In the genomic region with DNA sequence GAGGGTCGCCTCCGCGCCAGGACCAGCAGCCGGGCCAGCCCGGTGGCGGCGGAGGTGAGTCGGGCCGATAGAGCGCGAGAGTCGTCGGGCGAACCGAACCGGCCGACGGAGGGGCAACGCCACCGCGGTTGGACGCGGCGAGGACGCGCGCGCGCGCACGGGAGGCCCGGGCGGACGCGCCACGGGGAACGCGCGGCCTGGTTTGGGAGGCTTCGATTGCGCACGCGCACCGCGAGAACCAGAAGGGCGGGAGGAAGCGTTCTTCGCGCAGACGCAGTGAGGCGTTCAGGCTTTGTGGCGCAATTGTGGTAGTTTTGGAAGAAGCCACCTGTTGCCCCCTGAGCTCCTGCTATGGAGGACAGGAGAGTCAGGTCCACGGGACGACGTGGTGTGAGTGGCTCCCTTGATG, we compare ENCODE assay signal across 8 mouse cellular contexts. TPM values are rescaled to one million over a fixed set of nuclear protein-coding genes. Genes with fewer than 3 reads are reported as not detected.
DNase-seq lines count a peak whose midpoint lies in the region; ATAC-seq and TF ChIP-seq lines count a peak whose summit lies in the region.

No protein-coding gene starts in this region.

- TF ChIP-seq EP300 in liver, postnatal 0 days (IDR thresholded peaks at IDR 0.05; ENCODE audit: low read depth), result no peak

- H3K4me1 ChIP-seq in E14TG2a.4 (replicated peaks; ENCODE audit: low read depth, low read length), result peaks cover 55% of the 10 kb centered on the region
- peaks cover 38% of the 10 kb centered on the region for H3K4me1 ChIP-seq in forebrain, embryonic 13.5 days
- H3K4me1 ChIP-seq in liver, postnatal 0 days (ENCODE audit: insufficient read depth), result peaks cover 27% of the 10 kb centered on the region
- peaks cover 39% of the 10 kb centered on the region for H3K4me1 ChIP-seq in neural tube, embryonic 13.5 days (replicated peaks)

- ATAC-seq in forebrain, embryonic 13.5 days, result no peak
- peak; percentile 20 for ATAC-seq in liver, postnatal 0 days
- ATAC-seq in neural tube, embryonic 13.5 days (ENCODE audit: low read depth), result peak; percentile 0; the same call in 1 of the 2 replicates

- intact Hi-C loops in heart, postnatal 10 days (cut with DNase I), result loop anchor here (2.0 kb wide), 1 partner anchor 34 kb away; the partner anchor contains the start of gene Rasgrp2

- TF ChIP-seq CTCF in E14TG2a.4 (conservative IDR thresholded peaks at IDR 0.05; ENCODE audit: low read length), result no peak
- no peak for TF ChIP-seq CTCF in liver, postnatal 0 days (IDR thresholded peaks at IDR 0.05; ENCODE audit: low read depth)

- H3K9ac ChIP-seq in forebrain, embryonic 13.5 days, result peak overlapping the region; percentile 99
- H3K9ac ChIP-seq in liver, postnatal 0 days (replicated peaks), result peak overlapping the region; percentile 93
- peak overlapping the region; percentile 98 for H3K9ac ChIP-seq in neural tube, embryonic 13.5 days

- H3K36me3 ChIP-seq in E14TG2a.4 (ENCODE audit: insufficient read depth, low read length), result peaks cover 68% of the 10 kb centered on the region
- peaks cover 45% of the 10 kb centered on the region for H3K36me3 ChIP-seq in forebrain, embryonic 13.5 days (ENCODE audit: poor library complexity, severe bottlenecking)
- peaks cover 49% of the 10 kb centered on the region for H3K36me3 ChIP-seq in liver, postnatal 0 days (replicated peaks; ENCODE audit: insufficient read depth, low read length)
- peaks cover 47% of the 10 kb centered on the region for H3K36me3 ChIP-seq in neural tube, embryonic 13.5 days

- no peaks in the 10 kb centered on the region for H3K9me3 ChIP-seq in E14TG2a.4 (ENCODE audit: low read length)
- H3K9me3 ChIP-seq in forebrain, embryonic 13.5 days (replicated peaks), result no peaks in the 10 kb centered on the region
- no peaks in the 10 kb centered on the region for H3K9me3 ChIP-seq in liver, postnatal 0 days (ENCODE audit: low read length)
- no peaks in the 10 kb centered on the region for H3K9me3 ChIP-seq in neural tube, embryonic 13.5 days

- H3K4me3 ChIP-seq in E14TG2a.4 (replicated peaks; ENCODE audit: low read length), result peak overlapping the region; percentile 99
- peak overlapping the region; percentile 98 for H3K4me3 ChIP-seq in forebrain, embryonic 13.5 days
- H3K4me3 ChIP-seq in liver, postnatal 0 days (ENCODE audit: low read depth, low read length), result peak overlapping the region; percentile 85
- H3K4me3 ChIP-seq in neural tube, embryonic 13.5 days, result peak overlapping the region; percentile 99

- H3K27me3 ChIP-seq in E14TG2a.4 (ENCODE audit: insufficient read depth, low read length), result no peaks in the 10 kb centered on the region
- H3K27me3 ChIP-seq in forebrain, embryonic 13.5 days, result no peaks in the 10 kb centered on the region
- H3K27me3 ChIP-seq in liver, postnatal 0 days (ENCODE audit: insufficient read depth, low read length), result no peaks in the 10 kb centered on the region
- no peaks in the 10 kb centered on the region for H3K27me3 ChIP-seq in neural tube, embryonic 13.5 days

- peak; percentile 87 for DNase-seq in c-Kit-positive CD71-positive TER-119-positive erythroid progenitor cells, embryonic 14.5 days (ENCODE audit: low spot score)
- peak; percentile 94 to 96 for DNase-seq in heart, postnatal 10 days
- DNase-seq in layer of hippocampus, adult 11-12 months (ENCODE audit: low spot score), result peak; percentile 91
- peak; percentile 94 for DNase-seq in liver, postnatal 0 days
- DNase-seq in telencephalon, adult 2 months (ENCODE audit: low read depth, low spot score), result peak; percentile 71

- WGBS in forebrain, embryonic 13.5 days, result under 1% methylated on average over 55 of the region's 55 CpGs
- WGBS in liver, postnatal 0 days (ENCODE audit: insufficient replicate concordance), result 1% methylated on average over 28 of the region's 55 CpGs
- WGBS in neural tube, embryonic 13.5 days, result 1% methylated on average over 55 of the region's 55 CpGs

- peak overlapping the region; percentile 99 for H3K27ac ChIP-seq in forebrain, embryonic 13.5 days
- peak overlapping the region; percentile 99 for H3K27ac ChIP-seq in liver, postnatal 0 days (ENCODE audit: low read depth)
- H3K27ac ChIP-seq in neural tube, embryonic 13.5 days (replicated peaks), result peak overlapping the region; percentile 99

- H3K4me2 ChIP-seq in forebrain, embryonic 13.5 days, result peak overlapping the region; percentile 93
- peak overlapping the region; percentile 88 for H3K4me2 ChIP-seq in liver, postnatal 0 days (ENCODE audit: low read depth, low read length)
- H3K4me2 ChIP-seq in neural tube, embryonic 13.5 days, result peak overlapping the region; percentile 87

RNA-seq across cellular contexts. Expression of gene Sf1, which starts 0.8 kb away (rescaled TPM):
- polyA plus RNA-seq in forebrain, embryonic 13.5 days (2015; fragmentation: Nextera tagmentation; extraction: Ambion mirVana), result 134 and 139 TPM in 2 replicates
- total RNA-seq in heart, postnatal 10 days (2021), result 100 to 1,000 TPM; 118 to 143 TPM
- polyA plus RNA-seq in liver, postnatal 0 days (2015; fragmentation: Nextera tagmentation; extraction: Ambion mirVana), result 34.6 and 35.7 TPM in 2 replicates
- polyA plus RNA-seq in neural tube, embryonic 13.5 days (2015; fragmentation: Nextera tagmentation; extraction: Ambion mirVana), result 107 and 119 TPM in 2 replicates

RNA-seq across cellular contexts. Expression of gene Pygm, which starts 19.9 kb away (rescaled TPM):
- 2.0 and 2.1 TPM in 2 replicates for polyA plus RNA-seq in forebrain, embryonic 13.5 days (2015; fragmentation: Nextera tagmentation; extraction: Ambion mirVana)
- 100 to 1,000 TPM; 622 to 693 TPM for total RNA-seq in heart, postnatal 10 days (2021)
- polyA plus RNA-seq in liver, postnatal 0 days (2015; fragmentation: Nextera tagmentation; extraction: Ambion mirVana), result 2.5 and 8.9 TPM in 2 replicates
- 5.7 and 6.3 TPM in 2 replicates for polyA plus RNA-seq in neural tube, embryonic 13.5 days (2015; fragmentation: Nextera tagmentation; extraction: Ambion mirVana)

RNA-seq across cellular contexts. Expression of gene Map4k2, which starts 23.4 kb away (rescaled TPM):
- 11.3 and 15.4 TPM in 2 replicates for polyA plus RNA-seq in forebrain, embryonic 13.5 days (2015; fragmentation: Nextera tagmentation; extraction: Ambion mirVana)
- 10 to 100 TPM; 52.3 to 52.4 TPM for total RNA-seq in heart, postnatal 10 days (2021)
- polyA plus RNA-seq in liver, postnatal 0 days (2015; fragmentation: Nextera tagmentation; extraction: Ambion mirVana), result 5.6 and 5.7 TPM in 2 replicates
- 13.5 and 17.0 TPM in 2 replicates for polyA plus RNA-seq in neural tube, embryonic 13.5 days (2015; fragmentation: Nextera tagmentation; extraction: Ambion mirVana)

RNA-seq across cellular contexts. Expression of gene Men1, which starts 29.5 kb away (rescaled TPM):
- 83.8 and 92.4 TPM in 2 replicates for polyA plus RNA-seq in forebrain, embryonic 13.5 days (2015; fragmentation: Nextera tagmentation; extraction: Ambion mirVana)
- 10 to 100 TPM; 18.6 to 21.8 TPM for total RNA-seq in heart, postnatal 10 days (2021)
- polyA plus RNA-seq in liver, postnatal 0 days (2015; fragmentation: Nextera tagmentation; extraction: Ambion mirVana), result 10.0 and 11.1 TPM in 2 replicates
- polyA plus RNA-seq in neural tube, embryonic 13.5 days (2015; fragmentation: Nextera tagmentation; extraction: Ambion mirVana), result 71.5 and 73.9 TPM in 2 replicates

RNA-seq across cellular contexts. Expression of gene Rasgrp2, which starts 34.8 kb away (rescaled TPM):
- 21.1 and 25.1 TPM in 2 replicates for polyA plus RNA-seq in forebrain, embryonic 13.5 days (2015; fragmentation: Nextera tagmentation; extraction: Ambion mirVana)
- total RNA-seq in heart, postnatal 10 days (2021), result 10 to 100 TPM; 50.7 to 60.2 TPM
- 90.7 and 93.5 TPM in 2 replicates for polyA plus RNA-seq in liver, postnatal 0 days (2015; fragmentation: Nextera tagmentation; extraction: Ambion mirVana)
- polyA plus RNA-seq in neural tube, embryonic 13.5 days (2015; fragmentation: Nextera tagmentation; extraction: Ambion mirVana), result 44.1 and 49.9 TPM in 2 replicates
